Mouse (Mus musculus) liver, postnatal 0 days (tissue): ENCODE data around the gene Jmjd6. TPM values are rescaled to one million over a fixed set of nuclear protein-coding genes. Genes with fewer than 3 reads are reported as not detected.
"Not testable (repeated sequence)": the region's sequence is repeated elsewhere in the genome, so short reads cannot be mapped to it uniquely, and the experiment has no call there.

Experiments used
- ATAC-seq: fragments of 200-750 bp; cut with Nextera tagmentation; 2 replicates; pipeline ENCODE4 v1.8.0; 2017; ENCODE audit warnings: mild to moderate bottlenecking, moderate library complexity
- DNase-seq: peaks from one replicate; pipeline ENCODE4 v3.0.0-alpha.2; 2016
- H3K27ac ChIP-seq: fragments of 300-500 bp; sonication (generic); 2 replicates; pipeline ENCODE4 v1.5.1; 2014; ENCODE audit warnings: antibody characterized with exemption, moderate library complexity, mild to moderate bottlenecking, low read depth
- H3K27me3 ChIP-seq: fragments of 300-500 bp; sonication (generic); 2 replicates; pipeline ENCODE4 v1.6.1; 2014; ENCODE audit warnings: low read length, control low read depth, mixed read lengths; ENCODE audit not compliant: insufficient read depth
- H3K36me3 ChIP-seq: fragments of 300-500 bp; sonication (generic); replicated peaks from 2 replicates; pipeline ENCODE4 v1.6.1; 2014; ENCODE audit warnings: mild to moderate bottlenecking, control low read depth, low read length, moderate library complexity, mixed read lengths; ENCODE audit not compliant: insufficient read depth
- H3K4me1 ChIP-seq: fragments of 300-500 bp; sonication (generic); 2 replicates; pipeline ENCODE4 v1.6.1; 2014; ENCODE audit warnings: antibody characterized with exemption, mild to moderate bottlenecking, control low read depth; ENCODE audit not compliant: insufficient read depth
- H3K4me2 ChIP-seq: fragments of 300-500 bp; sonication (generic); 2 replicates; pipeline ENCODE4 v1.6.1; 2014; ENCODE audit warnings: low read depth, mild to moderate bottlenecking, low read length, moderate library complexity, mixed read lengths
- H3K4me3 ChIP-seq: fragments of 300-500 bp; sonication (generic); 2 replicates; pipeline ENCODE4 v1.5.1; 2014; ENCODE audit warnings: low read depth, low read length
- H3K9ac ChIP-seq: fragments of 300-500 bp; sonication (generic); replicated peaks from 2 replicates; pipeline ENCODE4 v1.6.1; 2014; ENCODE audit warnings: mild to moderate bottlenecking, moderate library complexity
- H3K9me3 ChIP-seq: fragments of 300-500 bp; sonication (generic); 2 replicates; pipeline ENCODE4 v1.6.1; 2016; ENCODE audit warnings: mild to moderate bottlenecking, control low read depth, low read length, mixed read lengths
- CTCF ChIP-seq: sonication (generic); IDR thresholded peaks from 2 replicates; pipeline ENCODE4 v1.5.1; 2016; ENCODE audit warnings: antibody characterized with exemption, low read depth
- EP300 ChIP-seq: IDR thresholded peaks from 2 replicates; pipeline ENCODE4 v1.6.1; 2016; ENCODE audit warnings: antibody characterized with exemption, low read depth, mild to moderate bottlenecking
- WGBS: fragments of 180-500 bp; shearing (Covaris S2); extraction: QIAGEN DNeasy Blood & Tissue Kit; methylation state at CpG from one replicate; pipeline ENCODE4 v1.1.7; 2014; ENCODE audit not compliant: insufficient replicate concordance; 5-methylcytosine and 5-hydroxymethylcytosine counted together
- polyA plus RNA-seq: library from polyadenylated mRNA; unstranded; fragments of >200 nt; fragmentation: Nextera tagmentation; extraction: Ambion mirVana; gene quantifications from 2 replicates; pipeline ENCODE4 v1.2.1, GENCODE M21; 2015

The Jmjd6 gene
- polyA plus RNA-seq, 1 experiment from 2014 or later, result 19.0 TPM

GRCm38 (mm10) chr11:116827534-116828165 is 15.6 kb downstream of the Jmjd6 start, which contains the start of gene Mxra7:
Gene Mxra7, minus strand, starts transcription at chr11:116828046.
- 0 out of 2 replicates have a peak within 1 kb of the TSS, but pooled peaks have one; percentile 2 for H3K9ac ChIP-seq
- peak within 1 kb of the TSS; percentile 42 for H3K4me3 ChIP-seq
- DNase-seq, result peak; percentile 74
- H3K27me3 ChIP-seq, result 0 out of 2 replicates have a peak, but pooled peaks cover 4% of the 10 kb centered on the region
- no peaks in the 10 kb centered on the region for H3K9me3 ChIP-seq
- no peaks in the 10 kb centered on the region for H3K36me3 ChIP-seq
- 2% methylated on average over 52 of the region's 71 CpGs for WGBS
- TF ChIP-seq CTCF, result no peak
- TF ChIP-seq EP300, result no peak
- no peak within 1 kb of the TSS for H3K27ac ChIP-seq
- peak; percentile 63 for ATAC-seq
- H3K4me1 ChIP-seq, result peaks cover 6% of the 10 kb centered on the region; the same call in 1 of the 2 replicates
- H3K4me2 ChIP-seq, result peak within 1 kb of the TSS; percentile 74

- no peak for TF ChIP-seq EP300
- TF ChIP-seq CTCF, result no peak
- H3K27me3 ChIP-seq, result 0 out of 2 replicates have a peak, but pooled peaks cover 4% of the 10 kb centered on the region
- H3K4me3 ChIP-seq, result peak overlapping the region; percentile 42
- H3K4me1 ChIP-seq, result peaks cover 6% of the 10 kb centered on the region; the same call in 1 of the 2 replicates
- ATAC-seq (no peak), DNase-seq (no peak)
- peak overlapping the region; percentile 74 for H3K4me2 ChIP-seq
- no peaks in the 10 kb centered on the region for H3K36me3 ChIP-seq
- 60% methylated on average over 17 of the region's 17 CpGs for WGBS
- no peak overlapping the region for H3K27ac ChIP-seq
- H3K9ac ChIP-seq, result no peak overlapping the region
- H3K9me3 ChIP-seq, result no peaks in the 10 kb centered on the region
These were observed 16.4 kb downstream of the Jmjd6 start for GRCm38 (mm10) chr11:116826550-116827504.

GRCm38 (mm10) chr11:116825230-116825629 is 18.0 kb downstream of the Jmjd6 start:
- no peaks in the 10 kb centered on the region for H3K36me3 ChIP-seq
- H3K4me3 ChIP-seq, result no peak overlapping the region
- H3K9ac ChIP-seq, result no peak overlapping the region
- no peaks in the 10 kb centered on the region for H3K9me3 ChIP-seq
- TF ChIP-seq CTCF, result no peak
- TF ChIP-seq EP300, result no peak
- ATAC-seq (no peak), DNase-seq (no peak)
- WGBS, result 76% methylated on average over 4 of the region's 5 CpGs
- H3K27me3 ChIP-seq, result 0 out of 2 replicates have a peak, but pooled peaks cover 4% of the 10 kb centered on the region
- H3K27ac ChIP-seq, result no peak overlapping the region
- no peak overlapping the region for H3K4me2 ChIP-seq
- peaks cover 6% of the 10 kb centered on the region; the same call in 1 of the 2 replicates for H3K4me1 ChIP-seq

GRCm38 (mm10) chr11:116823885-116824284 is 19.4 kb downstream of the Jmjd6 start:
- H3K4me3 ChIP-seq, DNase-seq, H3K4me2 ChIP-seq, H3K9me3 ChIP-seq, H3K9ac ChIP-seq, H3K27me3 ChIP-seq, H3K36me3 ChIP-seq, H3K27ac ChIP-seq, ATAC-seq, H3K4me1 ChIP-seq: not testable (repeated sequence)
- 91% methylated on average over 9 of the region's 10 CpGs for WGBS

- ATAC-seq, result no peak
- 95% methylated on average over 2 of the region's 2 CpGs for WGBS
- H3K27ac ChIP-seq, result no peak overlapping the region
- H3K4me2 ChIP-seq, result no peak overlapping the region
- H3K36me3 ChIP-seq, result no peaks in the 10 kb centered on the region
- no peak overlapping the region for H3K4me3 ChIP-seq
- peaks cover 3% of the 10 kb centered on the region; the same call in 1 of the 2 replicates for H3K4me1 ChIP-seq
- H3K9ac ChIP-seq, result no peak overlapping the region
- TF ChIP-seq CTCF, result no peak
- no peak for TF ChIP-seq EP300
- DNase-seq, result no peak
- 0 out of 2 replicates have a peak, but pooled peaks cover 4% of the 10 kb centered on the region for H3K27me3 ChIP-seq
- no peaks in the 10 kb centered on the region for H3K9me3 ChIP-seq
These were observed 20.0 kb downstream of the Jmjd6 start for GRCm38 (mm10) chr11:116823255-116823654.

- H3K4me1 ChIP-seq, result no peaks in the 10 kb centered on the region
- H3K36me3 ChIP-seq, result no peaks in the 10 kb centered on the region
- H3K9me3 ChIP-seq, result no peaks in the 10 kb centered on the region
- 93% methylated on average over 10 of the region's 10 CpGs for WGBS
- no peak overlapping the region for H3K4me3 ChIP-seq
- H3K4me2 ChIP-seq, result no peak overlapping the region
- ATAC-seq, result no peak
- TF ChIP-seq EP300 (no peak), CTCF (no peak)
- 0 out of 2 replicates have a peak, but pooled peaks cover 4% of the 10 kb centered on the region for H3K27me3 ChIP-seq
- H3K27ac ChIP-seq, result no peak overlapping the region
- no peak for DNase-seq
- H3K9ac ChIP-seq, result no peak overlapping the region
These were observed 20.6 kb downstream of the Jmjd6 start for GRCm38 (mm10) chr11:116822626-116823025.
